Mouse (Mus musculus): ENCODE results near the gene Rac1. TPM values are rescaled to one million over a fixed set of nuclear protein-coding genes. Genes with fewer than 3 reads are reported as not detected.

The Rac1 gene
- polyA plus RNA-seq, 1 experiment from 2014 or later: 475 TPM

DNA sequence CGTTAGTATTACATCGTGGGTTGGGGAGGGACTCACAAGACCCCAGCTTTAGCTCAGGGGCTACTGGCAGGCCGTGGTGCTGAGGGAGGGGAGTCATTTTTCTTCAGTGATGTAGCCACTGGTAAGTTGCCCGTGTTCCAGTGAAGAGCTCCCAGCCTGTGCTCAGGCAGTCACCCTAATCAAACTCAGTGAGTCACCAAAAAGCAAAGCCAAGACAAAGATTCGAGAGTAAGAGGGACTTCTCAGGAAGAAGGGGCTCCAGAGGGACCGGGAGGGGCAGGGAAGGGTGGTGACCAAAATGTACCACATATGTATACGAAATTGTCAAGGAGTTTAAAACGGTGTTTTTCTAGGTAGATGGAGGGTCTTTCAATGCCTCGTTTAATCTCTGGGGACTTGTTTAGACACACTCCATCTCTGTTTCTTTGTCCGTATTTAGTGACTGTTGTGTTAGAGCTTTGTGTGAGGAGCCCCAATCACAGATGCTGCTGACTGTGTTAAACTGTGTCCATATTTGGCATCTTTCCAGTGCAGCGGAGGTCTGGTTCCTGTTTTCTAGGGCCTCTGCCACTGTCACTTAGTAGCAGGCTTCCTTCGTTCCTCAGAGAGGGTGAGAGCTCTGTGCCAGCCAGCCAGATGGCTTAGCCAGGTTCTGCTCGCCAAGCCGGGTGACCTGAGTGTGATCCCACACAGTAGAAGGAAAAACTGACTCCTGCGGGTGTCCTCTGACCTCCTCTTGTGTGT, 57.2 kb downstream of the Rac1 start:
- Histone ChIP-seq H3K9ac (ENCODE audit: low read length) (no peak overlapping the region), H3K27ac (ENCODE audit: low read length) (peak overlapping the region; percentile 71), H3K9me3 (ENCODE audit: control insufficient read depth, low read length) (no peaks in the 10 kb centered on the region), H3K36me3 (ENCODE audit: control insufficient read depth, insufficient read depth, low read length) (peaks cover 6% of the 10 kb centered on the region), H3K4me3 (ENCODE audit: low read length) (no peak overlapping the region), H3K4me1 (replicated peaks; ENCODE audit: control insufficient read depth, insufficient read depth, low read length) (no peaks in the 10 kb centered on the region; the same call in 1 of the 2 replicates), H3K27me3 (ENCODE audit: control insufficient read depth, insufficient read depth, low read depth, low read length) (no peaks in the 10 kb centered on the region), H3K4me2 (ENCODE audit: low read depth, low read length) (no peak overlapping the region)
- WGBS: 54% methylated on average over 15 of the region's 15 CpGs
- peak; percentile 79 for ATAC-seq (ENCODE audit: low read depth)

- ATAC-seq (ENCODE audit: low read depth): no peak
- no peak overlapping the region for H3K27ac ChIP-seq (ENCODE audit: low read length)
- 90% methylated on average over 8 of the region's 8 CpGs for WGBS
- no peaks in the 10 kb centered on the region for H3K27me3 ChIP-seq (ENCODE audit: control insufficient read depth, insufficient read depth, low read depth, low read length)
- peaks cover 6% of the 10 kb centered on the region for H3K4me1 ChIP-seq (replicated peaks; ENCODE audit: control insufficient read depth, insufficient read depth, low read length)
- H3K36me3 ChIP-seq (ENCODE audit: control insufficient read depth, insufficient read depth, low read length): peaks cover 4% of the 10 kb centered on the region
- H3K9ac ChIP-seq (ENCODE audit: low read length): no peak overlapping the region
- no peak overlapping the region for H3K4me2 ChIP-seq (ENCODE audit: low read depth, low read length)
- no peak overlapping the region for H3K4me3 ChIP-seq (ENCODE audit: low read length)
- H3K9me3 ChIP-seq (ENCODE audit: control insufficient read depth, low read length): no peaks in the 10 kb centered on the region
Measured at GRCm38 (mm10) chr5:143469628-143470027, 58.2 kb downstream of the Rac1 start.

DNA sequence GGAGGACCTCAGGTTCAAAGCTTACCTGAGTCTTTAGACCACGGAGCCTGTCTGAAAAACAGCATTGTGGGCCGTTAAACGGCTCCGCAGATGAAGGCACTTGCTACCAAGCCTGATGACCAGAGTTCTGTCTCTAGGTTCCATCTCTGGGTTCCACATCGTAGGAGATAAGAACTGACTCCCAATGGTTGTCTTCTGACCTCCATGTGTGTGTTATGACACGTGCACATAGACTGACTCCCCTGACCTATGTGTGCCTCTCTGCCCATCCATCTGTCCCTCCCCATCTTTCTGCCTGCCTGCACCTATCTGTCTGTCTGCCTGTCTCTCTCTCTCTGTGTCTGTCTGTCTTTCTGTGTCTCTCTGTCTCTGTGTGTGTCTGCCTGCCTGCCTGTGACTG, 59.9 kb downstream of the Rac1 start:
- no peak overlapping the region for H3K27ac ChIP-seq (ENCODE audit: low read length)
- H3K4me2 ChIP-seq (ENCODE audit: low read depth, low read length): no peak overlapping the region
- 89% methylated on average over 6 of the region's 6 CpGs for WGBS

GRCm38 (mm10) chr5:143466891-143467669, 60.8 kb downstream of the Rac1 start:
- Histone ChIP-seq H3K4me2 (ENCODE audit: low read depth, low read length) (no peak overlapping the region), H3K4me1 (replicated peaks; ENCODE audit: control insufficient read depth, insufficient read depth, low read length) (peaks cover 6% of the 10 kb centered on the region), H3K36me3 (ENCODE audit: control insufficient read depth, insufficient read depth, low read length) (no peaks in the 10 kb centered on the region), H3K4me3 (ENCODE audit: low read length) (no peak overlapping the region), H3K27ac (ENCODE audit: low read length) (no peak overlapping the region), H3K27me3 (ENCODE audit: control insufficient read depth, insufficient read depth, low read depth, low read length) (no peaks in the 10 kb centered on the region), H3K9ac (ENCODE audit: low read length) (no peak overlapping the region), H3K9me3 (ENCODE audit: control insufficient read depth, low read length) (no peaks in the 10 kb centered on the region)
- ATAC-seq (ENCODE audit: low read depth): no peak
- WGBS: 89% methylated on average over 23 of the region's 23 CpGs

More for the DNA sequence above, 59.9 kb downstream of the Rac1 start:
- Histone ChIP-seq H3K4me1 (replicated peaks; ENCODE audit: control insufficient read depth, insufficient read depth, low read length) (peaks cover 6% of the 10 kb centered on the region), H3K9ac (ENCODE audit: low read length) (no peak overlapping the region), H3K9me3 (ENCODE audit: control insufficient read depth, low read length) (no peaks in the 10 kb centered on the region), H3K27me3 (ENCODE audit: control insufficient read depth, insufficient read depth, low read depth, low read length) (no peaks in the 10 kb centered on the region), H3K36me3 (ENCODE audit: control insufficient read depth, insufficient read depth, low read length) (peaks cover under 1% of the 10 kb centered on the region; the same call in 1 of the 2 replicates), H3K4me3 (ENCODE audit: low read length) (no peak overlapping the region)
- ATAC-seq (ENCODE audit: low read depth): no peak

- Histone ChIP-seq H3K9me3 (ENCODE audit: control insufficient read depth, low read length) (no peaks in the 10 kb centered on the region), H3K36me3 (ENCODE audit: control insufficient read depth, insufficient read depth, low read length) (no peaks in the 10 kb centered on the region), H3K9ac (ENCODE audit: low read length) (peak overlapping the region; percentile 74), H3K4me2 (ENCODE audit: low read depth, low read length) (peak overlapping the region; percentile 95), H3K4me3 (ENCODE audit: low read length) (peak overlapping the region; percentile 73), H3K27ac (ENCODE audit: low read length) (no peak overlapping the region), H3K4me1 (replicated peaks; ENCODE audit: control insufficient read depth, insufficient read depth, low read length) (peaks cover 6% of the 10 kb centered on the region; the same call in 1 of the 2 replicates), H3K27me3 (ENCODE audit: control insufficient read depth, insufficient read depth, low read depth, low read length) (no peaks in the 10 kb centered on the region)
- 27% methylated on average over 23 of the region's 23 CpGs for WGBS
- ATAC-seq (ENCODE audit: low read depth): no peak
Measured at GRCm38 (mm10) chr5:143465156-143466085, 62.4 kb downstream of the Rac1 start.

- Histone ChIP-seq H3K4me1 (replicated peaks; ENCODE audit: control insufficient read depth, insufficient read depth, low read length) (peaks cover 6% of the 10 kb centered on the region; the same call in 1 of the 2 replicates), H3K9ac (ENCODE audit: low read length) (peak overlapping the region; percentile 74), H3K4me2 (ENCODE audit: low read depth, low read length) (peak overlapping the region; percentile 95), H3K9me3 (ENCODE audit: control insufficient read depth, low read length) (no peaks in the 10 kb centered on the region), H3K36me3 (ENCODE audit: control insufficient read depth, insufficient read depth, low read length) (no peaks in the 10 kb centered on the region), H3K4me3 (ENCODE audit: low read length) (peak overlapping the region; percentile 73), H3K27me3 (ENCODE audit: control insufficient read depth, insufficient read depth, low read depth, low read length) (no peaks in the 10 kb centered on the region), H3K27ac (ENCODE audit: low read length) (no peak overlapping the region)
- peak; percentile 71 for ATAC-seq (ENCODE audit: low read depth)
- WGBS: under 1% methylated on average over 20 of the region's 20 CpGs
Measured at GRCm38 (mm10) chr5:143464757-143465118, 63.1 kb downstream of the Rac1 start.

DNA sequence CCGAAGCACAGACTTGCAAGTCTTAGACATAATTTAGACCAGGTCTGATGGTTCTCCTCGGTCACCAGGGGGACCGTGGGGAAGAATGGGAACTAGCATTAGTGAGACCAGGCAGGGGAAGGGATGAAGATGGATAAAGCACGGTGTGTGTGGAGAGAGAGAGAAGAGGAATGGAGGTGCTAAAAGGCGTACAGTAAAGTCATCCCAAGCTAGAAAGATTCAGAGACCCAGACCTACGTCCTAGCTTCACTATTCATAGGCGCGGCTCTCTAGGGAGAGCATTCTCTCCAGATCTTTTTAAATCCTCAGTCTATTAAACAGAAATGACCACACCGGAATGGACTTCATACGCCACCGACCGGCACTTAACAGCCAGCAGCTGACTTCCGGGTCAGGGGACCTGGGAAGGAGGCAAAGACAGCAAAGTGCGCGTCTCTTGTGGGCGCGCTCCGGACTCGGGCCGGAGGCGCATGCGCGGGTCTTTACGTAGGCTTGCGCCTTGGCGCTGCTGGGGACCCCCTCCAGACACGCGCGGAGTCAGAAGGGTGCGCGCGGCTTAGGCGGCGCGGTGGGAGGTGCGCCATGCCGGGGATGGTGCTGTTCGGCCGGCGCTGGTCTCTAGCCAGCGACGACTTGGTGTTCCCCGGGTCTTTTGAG, 63.6 kb downstream of the Rac1 start, which contains the start of gene Daglb:
Gene Daglb, plus strand, starts transcription at position 485 of the 657 bp plus-strand sequence.
- peak within 1 kb of the TSS; percentile 74 for H3K9ac ChIP-seq (ENCODE audit: low read length)
- no peaks in the 10 kb centered on the region for H3K36me3 ChIP-seq (ENCODE audit: control insufficient read depth, insufficient read depth, low read length)
- peak within 1 kb of the TSS; percentile 95 for H3K4me2 ChIP-seq (ENCODE audit: low read depth, low read length)
- ATAC-seq (ENCODE audit: low read depth): peak; percentile 98
- H3K4me3 ChIP-seq (ENCODE audit: low read length): peak within 1 kb of the TSS; percentile 73
- H3K27me3 ChIP-seq (ENCODE audit: control insufficient read depth, insufficient read depth, low read depth, low read length): no peaks in the 10 kb centered on the region
- peaks cover 6% of the 10 kb centered on the region; the same call in 1 of the 2 replicates for H3K4me1 ChIP-seq (replicated peaks; ENCODE audit: control insufficient read depth, insufficient read depth, low read length)
- H3K9me3 ChIP-seq (ENCODE audit: control insufficient read depth, low read length): no peaks in the 10 kb centered on the region
- 2% methylated on average over 43 of the region's 43 CpGs for WGBS
- no peak within 1 kb of the TSS for H3K27ac ChIP-seq (ENCODE audit: low read length)

- Histone ChIP-seq H3K4me3 (ENCODE audit: low read length) (peak overlapping the region; percentile 73), H3K9me3 (ENCODE audit: control insufficient read depth, low read length) (no peaks in the 10 kb centered on the region), H3K27ac (ENCODE audit: low read length) (no peak overlapping the region), H3K36me3 (ENCODE audit: control insufficient read depth, insufficient read depth, low read length) (no peaks in the 10 kb centered on the region), H3K4me1 (replicated peaks; ENCODE audit: control insufficient read depth, insufficient read depth, low read length) (peaks cover 6% of the 10 kb centered on the region; the same call in 1 of the 2 replicates), H3K4me2 (ENCODE audit: low read depth, low read length) (peak overlapping the region; percentile 95), H3K9ac (ENCODE audit: low read length) (peak overlapping the region; percentile 74), H3K27me3 (ENCODE audit: control insufficient read depth, insufficient read depth, low read depth, low read length) (no peaks in the 10 kb centered on the region)
- ATAC-seq (ENCODE audit: low read depth): no peak
- 79% methylated on average over 11 of the region's 11 CpGs for WGBS
Measured at GRCm38 (mm10) chr5:143463671-143464070, 64.2 kb downstream of the Rac1 start.

Measured in lung, embryonic 16.5 days (tissue).